Mouse (Mus musculus): Measurements from ENCODE around the gene Hormad2.
A peak's percentile ranks its signal among the peaks of the same experiment; 100 is the strongest.

Gene Hormad2

DNA sequence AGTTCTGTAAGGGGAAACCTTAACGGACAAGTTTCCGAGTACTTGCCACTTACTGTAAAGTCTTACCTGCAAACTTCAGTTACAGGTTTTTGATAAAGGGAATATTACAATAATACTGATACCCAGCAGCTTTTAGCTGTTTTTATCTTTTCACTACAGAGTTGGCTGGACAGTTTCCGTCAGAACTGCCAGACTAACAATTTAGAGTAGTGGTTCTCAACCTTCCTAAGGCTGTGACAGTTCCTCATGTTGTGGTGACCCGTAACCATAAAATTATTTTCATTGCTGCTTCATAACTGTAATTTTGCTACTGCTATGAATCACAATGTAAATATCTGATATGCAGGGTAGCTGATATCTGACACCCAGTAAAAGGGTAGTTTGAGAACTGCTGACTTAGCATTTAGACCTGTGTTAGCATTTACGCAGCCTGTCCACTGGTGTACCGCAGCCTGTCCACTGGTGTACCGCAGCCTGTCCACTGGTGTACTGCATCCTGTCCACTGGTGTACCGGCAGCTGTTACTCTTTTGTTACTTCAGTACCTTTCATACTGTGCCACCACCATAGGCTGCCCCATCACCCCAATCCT, 104.1 kb downstream of the Hormad2 start:
- no peak for DNase-seq

DNA sequence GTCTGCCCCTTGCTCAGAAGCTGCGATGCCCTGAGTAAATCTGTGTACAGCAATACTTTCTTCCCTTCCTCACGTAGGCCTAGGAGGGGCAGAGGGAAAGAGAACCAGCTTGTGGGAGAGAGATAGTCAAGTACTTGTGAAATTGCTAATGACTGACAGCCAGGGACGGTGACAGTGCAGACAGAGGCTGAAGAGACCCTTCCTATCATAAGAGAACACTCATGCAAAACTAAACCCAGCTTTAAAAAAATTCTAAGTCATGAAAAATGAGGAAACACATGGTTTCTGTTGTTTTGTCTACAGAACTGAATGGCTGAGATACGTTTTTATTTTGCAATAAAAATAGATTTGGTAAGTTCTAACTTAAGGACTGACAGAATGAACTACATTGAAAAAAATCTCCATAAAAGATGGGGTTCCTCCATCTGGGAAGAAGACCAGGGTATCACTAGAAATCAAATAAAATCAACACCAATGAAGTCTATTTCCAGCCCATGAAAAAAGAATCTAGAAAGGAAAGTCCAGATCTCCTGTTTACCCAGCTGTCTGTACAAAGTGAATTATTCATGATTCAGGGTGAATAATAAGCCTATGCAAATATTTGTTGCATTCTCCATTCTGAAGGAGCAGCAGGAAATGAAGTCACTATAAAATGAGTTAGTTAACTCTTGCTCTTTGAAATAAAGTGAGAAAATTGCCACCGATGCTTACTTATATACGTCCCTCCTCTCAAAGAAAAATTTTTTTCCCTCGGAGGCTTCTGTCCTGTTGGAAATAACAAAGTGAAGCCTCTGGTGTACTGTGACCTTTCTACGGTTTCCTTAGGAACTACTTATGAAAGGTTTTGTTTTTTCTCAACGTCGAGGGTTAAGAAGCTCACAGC, 104.9 kb downstream of the Hormad2 start:
- DNase-seq = no peak

DNA sequence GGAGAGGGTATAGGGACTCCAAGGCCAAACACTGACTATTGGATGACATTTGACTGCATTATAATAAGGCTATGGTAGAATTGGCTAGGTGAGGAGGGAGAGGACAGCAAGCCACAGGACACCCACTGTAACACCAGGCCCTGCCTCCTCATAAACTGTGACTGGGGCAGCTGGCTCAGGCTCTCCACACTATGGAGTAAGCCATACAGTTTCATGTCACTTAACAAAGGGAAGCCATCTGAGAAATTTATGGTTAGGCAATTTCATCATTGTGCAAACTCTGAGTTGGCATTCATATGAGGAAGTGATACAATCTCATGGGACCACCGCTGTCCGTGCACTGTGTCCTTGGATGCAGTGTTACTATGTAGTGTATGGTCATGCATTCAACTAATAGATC, 107.9 kb downstream of the Hormad2 start:
- no peak for DNase-seq

DNA sequence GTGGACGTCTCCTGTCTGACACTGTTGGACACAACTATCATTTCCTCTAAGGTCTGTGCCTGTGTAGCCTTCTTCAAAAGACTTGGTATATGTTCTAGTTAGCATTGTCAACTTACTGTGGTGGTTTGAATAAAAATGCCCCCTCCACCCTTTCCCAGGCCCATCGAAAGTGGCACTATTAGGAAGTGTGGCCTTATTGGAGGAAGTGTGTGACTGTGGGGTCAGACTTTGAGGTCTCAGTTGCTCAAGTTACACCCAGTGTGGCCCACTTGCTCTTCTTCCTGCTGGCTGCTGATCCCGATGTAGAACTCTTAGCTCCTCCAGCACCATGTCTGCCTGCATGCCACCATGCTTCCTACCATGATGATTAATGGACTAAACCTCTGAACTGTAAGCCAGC, 112.7 kb downstream of the Hormad2 start:
- no peak for DNase-seq

GRCm38 (mm10) chr11:4323481-4323880, 117.4 kb downstream of the Hormad2 start:
- DNase-seq = peak; percentile 81 to 84

DNA sequence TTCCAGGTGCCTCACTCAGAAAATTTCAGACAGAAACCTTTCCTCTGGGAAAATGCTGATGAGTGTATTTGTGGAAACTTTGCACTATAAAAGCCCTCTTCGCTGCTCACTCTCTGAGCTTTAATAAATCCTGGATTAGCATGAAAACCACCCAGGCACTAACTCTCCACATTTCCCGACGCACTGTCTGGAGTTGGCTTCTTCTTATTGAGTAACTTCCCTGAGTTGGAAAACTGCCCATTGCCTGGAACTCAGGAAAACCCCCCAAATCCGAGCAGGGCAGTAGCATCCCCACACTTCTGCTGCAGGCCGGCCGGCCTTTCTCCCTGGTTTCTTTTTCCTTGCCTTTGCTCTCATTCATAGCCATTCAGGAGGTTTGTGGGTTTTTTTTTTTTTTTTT, 118.0 kb downstream of the Hormad2 start:
- DNase-seq = no peak

GRCm38 (mm10) chr11:4320876-4321275, 120.0 kb downstream of the Hormad2 start:
- DNase-seq = no peak

- no peak for DNase-seq
Observed at GRCm38 (mm10) chr11:4319212-4319955, 121.5 kb downstream of the Hormad2 start.

DNA sequence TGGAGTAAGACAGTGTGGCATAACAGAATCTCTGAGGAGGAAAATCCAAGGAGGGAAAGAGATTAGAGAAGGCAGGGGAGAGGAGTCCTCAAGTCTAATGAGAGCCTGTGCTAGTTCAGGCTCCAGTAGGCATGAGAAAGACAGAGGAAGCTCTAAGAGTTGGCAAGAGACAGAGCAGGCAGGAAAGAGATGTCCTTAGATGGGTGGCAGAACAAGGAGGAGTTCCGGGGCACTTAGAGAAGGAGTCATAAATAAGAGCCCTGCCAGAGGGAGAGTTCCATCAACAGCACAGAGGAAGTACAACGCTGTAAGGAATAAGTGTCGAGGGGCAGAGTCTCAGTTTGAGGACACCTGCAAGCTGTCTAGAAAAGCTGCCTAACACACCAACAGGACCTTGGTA, 122.9 kb downstream of the Hormad2 start:
- DNase-seq = no peak

DNA sequence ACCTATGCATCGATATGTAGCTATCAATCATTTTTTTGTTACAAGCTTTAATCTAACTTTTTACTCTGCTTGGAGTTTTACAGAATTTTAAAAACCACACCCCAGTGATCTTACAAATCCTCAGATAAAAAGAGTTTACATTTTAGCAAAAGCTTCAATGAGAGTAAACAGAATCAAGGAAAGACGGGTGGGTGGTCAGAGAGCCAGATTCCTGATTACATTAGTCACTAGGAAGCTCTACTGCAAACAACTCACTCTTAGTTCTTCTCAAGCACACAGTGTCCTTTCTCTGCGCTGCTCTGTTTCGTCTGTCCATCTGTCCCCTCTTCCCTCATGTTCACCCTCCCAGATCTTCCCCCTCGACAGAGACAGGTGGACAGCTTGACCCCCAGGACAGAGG, 123.6 kb downstream of the Hormad2 start:
- no peak for DNase-seq

DNA sequence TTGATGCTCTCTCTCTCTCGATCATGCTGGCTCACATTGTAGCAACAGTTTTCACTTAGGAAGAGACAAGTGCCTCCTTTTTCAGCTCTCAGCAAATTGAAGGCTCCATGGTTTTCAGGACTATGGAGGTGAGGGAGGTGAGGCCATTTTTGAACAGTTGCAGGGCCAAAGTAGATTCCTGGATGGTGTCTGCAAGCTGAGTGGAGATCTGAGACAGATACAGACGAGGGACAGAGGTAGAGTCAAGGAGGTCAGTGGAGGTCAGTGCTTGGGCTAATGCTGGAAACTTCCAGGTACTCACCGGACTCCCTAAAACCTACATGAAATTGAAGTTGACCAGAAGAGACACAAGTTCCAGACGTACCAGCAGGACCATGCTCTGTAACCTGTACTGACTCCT, 128.7 kb downstream of the Hormad2 start:
- DNase-seq = no peak

DNA sequence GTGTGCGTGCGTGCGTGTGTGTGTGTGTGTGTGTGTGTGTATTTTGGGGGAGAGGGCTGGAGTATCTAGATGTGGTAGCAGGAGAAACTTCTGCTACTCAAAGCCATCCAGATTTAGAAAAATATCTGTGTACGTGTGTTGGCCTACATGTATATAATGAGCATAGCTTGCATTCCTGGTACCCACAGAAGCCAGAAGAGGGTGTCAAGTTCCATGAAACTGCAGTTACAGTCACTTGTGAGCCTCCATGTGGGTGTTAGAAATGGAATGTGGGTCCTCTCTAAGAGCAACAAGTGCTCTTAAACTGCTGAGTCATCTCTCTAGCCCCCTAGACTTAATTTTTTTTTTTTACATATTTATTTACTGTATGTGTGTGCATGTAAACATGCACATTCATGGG, 130.6 kb downstream of the Hormad2 start:
- no peak for DNase-seq

- no peak for DNase-seq
Observed at GRCm38 (mm10) chr11:4309613-4310012, 131.3 kb downstream of the Hormad2 start.

DNA sequence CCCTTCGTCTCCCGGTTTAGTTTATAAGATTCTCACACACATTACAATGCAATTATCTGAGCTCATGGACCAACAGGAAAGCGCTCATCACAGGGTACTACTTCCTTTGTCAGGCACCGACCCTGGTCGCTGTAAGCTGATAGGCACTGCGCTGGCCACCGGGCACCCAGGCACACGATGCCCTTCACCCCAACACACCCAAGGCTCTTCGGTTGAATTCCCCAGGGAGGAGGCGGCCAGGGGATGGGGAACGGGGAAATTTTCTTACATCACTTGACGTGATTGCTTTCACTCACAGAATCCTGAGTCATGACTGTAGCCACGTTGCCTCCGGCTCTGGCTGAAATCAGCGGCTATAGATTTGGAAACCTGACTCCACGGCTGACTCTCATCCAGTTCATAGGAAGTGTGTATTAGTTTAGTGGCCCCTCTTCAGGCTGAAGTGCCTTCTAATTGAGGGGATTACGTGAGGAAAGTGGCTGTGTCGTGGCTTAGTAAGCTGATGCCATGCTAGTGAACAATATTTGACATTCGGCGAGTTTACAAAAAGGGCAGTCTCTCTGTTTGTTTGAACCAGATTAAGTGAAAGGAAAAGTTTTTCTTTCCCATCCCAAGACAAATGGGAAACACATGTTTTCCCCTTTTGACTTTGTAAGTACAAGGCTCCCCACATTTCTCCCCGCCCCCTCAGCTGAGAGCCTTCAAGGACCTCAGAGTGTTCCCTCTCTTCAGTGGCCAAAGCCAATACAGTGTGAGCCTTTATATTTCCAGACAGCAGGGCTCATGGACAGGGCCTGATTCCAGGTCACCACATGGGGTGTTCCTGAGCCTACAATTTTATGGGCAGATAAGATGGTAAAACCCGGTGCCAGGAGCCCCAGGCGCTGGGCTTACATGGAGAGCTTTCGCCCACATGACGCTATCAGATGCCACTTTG, 132.1 kb downstream of the Hormad2 start:
- peak; percentile 76 to 79 for DNase-seq

DNA sequence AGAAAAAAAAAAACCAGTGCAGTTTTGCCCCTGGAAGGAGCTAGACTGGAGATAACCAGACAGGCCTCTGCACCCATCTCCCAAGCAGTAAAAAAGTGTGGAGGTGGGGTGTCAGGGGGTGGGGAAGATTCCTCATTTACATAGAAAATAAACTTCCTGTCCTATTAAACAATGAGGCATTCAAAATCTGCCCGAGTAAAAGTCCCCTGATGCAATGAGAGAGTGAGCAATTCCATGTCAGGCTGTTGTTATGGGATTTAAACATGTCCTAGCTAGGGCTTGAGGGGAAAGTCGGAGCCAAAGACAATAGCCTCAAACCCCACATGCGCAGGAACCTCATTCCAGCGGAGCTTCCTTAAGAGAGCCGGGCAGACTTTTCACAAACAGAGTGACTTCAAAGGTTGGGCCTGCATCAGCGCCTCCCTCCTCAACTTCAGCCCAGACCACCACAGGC, 132.8 kb downstream of the Hormad2 start:
- no peak for DNase-seq

DNA sequence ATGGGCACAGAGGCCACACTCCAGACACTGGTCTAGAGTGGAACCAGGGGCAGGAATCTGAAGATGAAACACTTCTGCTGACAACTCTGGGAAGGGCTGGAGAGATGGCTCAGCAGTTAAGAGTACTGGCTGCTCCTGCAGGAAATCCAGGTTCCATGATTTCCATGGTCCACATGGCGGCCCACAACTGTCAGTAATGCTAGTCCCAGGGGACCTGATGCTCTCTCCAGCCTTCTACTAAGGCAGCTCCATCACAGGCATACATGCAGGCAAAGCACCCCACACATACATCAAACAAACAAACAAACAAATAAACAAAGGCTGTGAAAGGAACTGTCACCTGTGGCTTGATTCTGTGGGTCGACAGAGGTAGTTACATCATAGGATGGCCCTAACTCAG, 134.8 kb downstream of the Hormad2 start:
- no peak for DNase-seq

- DNase-seq = no peak
Observed at GRCm38 (mm10) chr11:4305090-4305489, 135.8 kb downstream of the Hormad2 start.

DNA sequence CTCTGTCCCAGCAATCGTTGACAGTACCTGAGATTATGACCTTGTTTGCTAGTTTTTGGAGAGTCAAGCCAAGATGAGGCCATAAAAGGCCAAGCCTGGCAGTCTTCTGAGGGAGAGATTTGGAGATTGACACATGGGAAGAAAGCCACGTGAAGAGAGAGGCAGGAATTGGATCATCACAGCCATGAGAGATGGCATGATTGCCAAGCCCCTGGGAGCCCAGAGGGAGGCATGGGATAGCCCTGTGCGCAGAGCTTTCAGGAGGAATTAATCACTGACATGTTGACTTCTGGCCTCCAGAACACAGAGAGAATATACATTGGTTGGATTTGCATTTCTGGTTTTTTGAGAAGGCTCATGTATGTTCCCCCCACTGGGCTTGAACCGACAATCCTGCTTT, 136.7 kb downstream of the Hormad2 start:
- DNase-seq = peak; percentile 40 to 73

- no peak for DNase-seq
Observed at GRCm38 (mm10) chr11:4303033-4303432, 137.9 kb downstream of the Hormad2 start.

DNA sequence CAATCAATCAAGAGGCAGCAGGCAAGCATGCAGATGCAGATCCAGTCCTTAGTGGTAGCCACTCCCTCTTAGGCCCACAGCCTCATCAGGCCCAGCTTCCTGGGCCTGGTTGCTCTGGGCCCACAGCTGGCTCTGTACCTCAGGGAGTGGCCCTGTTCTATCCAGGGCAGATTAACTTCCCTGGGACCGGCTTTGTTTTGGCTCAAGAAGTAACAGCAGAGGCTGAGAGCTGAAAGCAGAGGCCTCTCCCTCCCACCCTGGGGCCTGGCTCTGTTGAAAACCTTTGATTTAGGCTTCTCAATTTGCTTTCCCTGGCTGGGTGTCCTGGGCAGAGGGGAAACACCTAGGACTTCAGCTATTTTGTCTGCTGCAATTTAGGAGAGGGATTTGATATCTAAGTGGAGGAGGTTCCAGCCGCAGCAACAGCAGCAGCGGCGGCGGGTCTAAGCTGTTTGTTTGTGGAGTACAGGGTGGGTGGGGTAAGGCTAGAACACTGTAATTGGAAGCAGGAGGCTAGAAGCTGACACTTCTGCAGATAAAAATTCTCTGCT, 138.5 kb downstream of the Hormad2 start:
- no peak for DNase-seq

- no peak for DNase-seq
Observed at GRCm38 (mm10) chr11:4300683-4301082, 140.2 kb downstream of the Hormad2 start.

All from cerebellum, postnatal 14 days (tissue).